Mouse (Mus musculus): ENCODE data around the gene Cep250.
A peak's percentile ranks its signal among the peaks of the same experiment; 100 is the strongest.
"Not testable (repeated sequence)": the region's sequence is repeated elsewhere in the genome, so short reads cannot be mapped to it uniquely, and the experiment has no call there.

Cep250 gene

DNA sequence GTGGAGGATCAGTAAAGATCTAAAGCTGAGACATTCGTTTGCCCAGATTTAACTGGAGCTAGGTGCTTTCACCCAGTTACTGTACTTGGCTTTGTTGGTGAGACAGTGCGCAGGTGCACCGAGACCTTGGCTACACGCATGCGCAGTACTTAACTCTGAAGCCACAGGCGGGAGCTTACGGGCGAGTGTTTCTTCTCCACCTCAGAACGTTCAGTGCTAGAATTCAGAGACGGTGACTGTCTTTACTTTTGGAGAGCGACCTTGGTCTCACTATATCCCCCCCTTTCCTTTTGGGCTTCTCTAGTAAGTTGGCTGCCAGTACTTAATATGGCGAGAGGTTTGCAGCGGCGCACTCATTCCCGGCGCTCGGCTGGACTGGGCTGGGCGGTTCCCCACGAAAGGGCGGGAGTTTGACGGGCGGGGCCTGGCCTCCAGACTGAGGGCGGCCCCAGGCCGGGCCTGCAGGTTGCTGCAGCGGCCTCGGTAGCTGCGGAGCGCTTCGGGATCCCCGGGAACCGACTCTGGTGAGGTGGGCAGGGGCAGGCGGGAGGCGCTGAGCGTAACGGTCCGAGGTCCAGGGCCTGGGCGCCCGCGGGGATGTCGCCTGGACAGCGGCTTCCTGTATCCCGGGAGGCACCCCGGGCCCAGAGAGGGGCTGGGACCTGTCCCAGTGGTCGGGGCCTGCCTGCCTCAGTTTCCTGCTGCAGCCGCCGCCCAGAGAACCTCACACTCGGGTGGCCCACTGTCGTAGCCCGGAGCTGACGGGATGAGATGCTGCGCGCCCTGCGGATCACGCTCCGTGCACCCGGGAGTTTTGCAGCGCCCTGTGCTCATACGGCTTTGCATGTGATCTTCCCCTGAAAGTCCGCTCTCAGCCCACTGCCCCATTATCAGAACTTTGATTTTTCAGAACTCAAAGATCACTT, at the start of gene Cep250:
TSS of gene Cep250 (plus strand) at position 325 of the 926 bp plus-strand sequence.
- DNase-seq (ENCODE audit: low read depth, low spot score): peak; percentile 88

DNA sequence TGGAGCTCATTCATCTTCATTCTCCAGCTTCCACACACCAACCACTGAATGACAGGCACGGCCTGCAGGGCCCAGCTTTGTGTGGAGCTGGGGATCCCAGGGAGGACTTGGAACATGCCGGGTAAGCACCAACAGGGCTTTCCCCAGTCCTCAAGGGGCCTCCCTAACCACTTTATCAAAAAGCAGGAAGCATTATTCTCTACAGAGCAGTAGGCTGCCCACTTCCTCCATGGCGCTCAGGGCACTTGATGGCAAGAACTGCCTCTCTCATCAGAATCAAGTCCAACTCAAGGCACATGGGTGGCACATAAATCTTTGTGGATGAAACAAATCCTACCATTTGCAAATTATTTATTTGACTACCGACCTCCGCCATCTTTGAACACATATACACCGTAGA, 41.6 kb upstream of the Cep250 start:
- DNase-seq (ENCODE audit: low read depth, low spot score): no peak

- no peak for DNase-seq (ENCODE audit: low read depth, low spot score)
Measured at GRCm38 (mm10) chr2:155923143-155923542, 33.1 kb upstream of the Cep250 start.

- not testable (repeated sequence) for DNase-seq (ENCODE audit: low read depth, low spot score)
Measured at GRCm38 (mm10) chr2:155925213-155925612, 31.0 kb upstream of the Cep250 start.

GRCm38 (mm10) chr2:155928711-155929345, 27.4 kb upstream of the Cep250 start:
- no peak for DNase-seq (ENCODE audit: low read depth, low spot score)

DNA sequence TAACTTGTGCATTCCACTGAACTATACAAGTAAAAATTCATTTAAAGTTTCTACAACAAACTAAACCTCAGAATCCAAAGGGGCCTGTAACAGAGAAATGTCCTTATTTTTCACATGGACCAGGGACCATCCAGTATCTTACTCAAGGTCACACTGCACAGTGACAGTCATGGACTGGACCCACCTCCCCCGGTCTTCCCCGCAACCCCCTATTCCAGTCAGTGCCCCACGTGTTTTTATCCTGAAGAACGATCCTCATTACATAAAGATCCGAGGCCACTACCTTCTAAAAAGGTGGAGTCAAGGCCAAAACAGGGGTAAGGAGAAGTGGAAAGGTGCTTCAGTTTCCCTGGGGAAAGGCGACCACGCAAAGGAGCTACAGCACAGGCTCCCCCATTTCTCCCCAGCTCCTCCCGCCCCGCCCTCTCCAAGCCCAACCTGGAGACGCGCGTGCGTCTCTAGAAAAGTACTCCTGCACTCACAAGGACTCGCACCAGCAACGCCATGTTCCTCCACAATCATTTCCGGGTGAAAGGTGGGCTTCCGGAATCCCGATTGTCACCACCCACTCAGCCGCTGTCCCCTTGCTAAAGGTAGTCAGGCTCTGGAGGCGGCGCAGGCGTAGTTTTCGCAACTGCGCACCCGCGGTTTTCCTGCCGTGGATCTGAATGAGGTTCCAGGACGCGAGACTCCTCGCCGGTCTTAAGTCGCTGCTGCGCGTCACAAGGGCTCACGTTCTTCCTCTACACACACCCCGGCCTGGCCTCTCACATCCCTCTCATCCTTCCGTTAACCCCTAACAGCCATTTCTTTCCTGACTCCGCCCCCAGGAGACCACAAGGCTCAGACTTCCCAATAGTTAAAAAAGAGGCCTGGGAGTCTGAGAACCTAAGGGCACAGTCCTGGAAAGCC, 26.5 kb upstream of the Cep250 start, which contains the start of gene Uqcc1:
TSS of gene Uqcc1 (minus strand) at position 780 of the 912 bp plus-strand sequence.
- DNase-seq (ENCODE audit: low read depth, low spot score): peak; percentile 86

GRCm38 (mm10) chr2:155939897-155940529, 16.2 kb upstream of the Cep250 start:
- DNase-seq (ENCODE audit: low read depth, low spot score): no peak

GRCm38 (mm10) chr2:155940681-155941080, 15.6 kb upstream of the Cep250 start, which contains the start of gene Gm15557:
Gm15557 (plus strand) TSS chr2:155940728.
- no peak for DNase-seq (ENCODE audit: low read depth, low spot score)

GRCm38 (mm10) chr2:155941697-155942442, 14.4 kb upstream of the Cep250 start:
- DNase-seq (ENCODE audit: low read depth, low spot score): no peak

- no peak for DNase-seq (ENCODE audit: low read depth, low spot score)
Measured at GRCm38 (mm10) chr2:155943463-155943862, 12.8 kb upstream of the Cep250 start.

GRCm38 (mm10) chr2:155944685-155945084, 11.6 kb upstream of the Cep250 start:
- DNase-seq (ENCODE audit: low read depth, low spot score): no peak

GRCm38 (mm10) chr2:155945124-155945523, 11.1 kb upstream of the Cep250 start, which contains the start of gene Gdf5:
Gdf5 (minus strand) TSS chr2:155945367.
- no peak for DNase-seq (ENCODE audit: low read depth, low spot score)

DNA sequence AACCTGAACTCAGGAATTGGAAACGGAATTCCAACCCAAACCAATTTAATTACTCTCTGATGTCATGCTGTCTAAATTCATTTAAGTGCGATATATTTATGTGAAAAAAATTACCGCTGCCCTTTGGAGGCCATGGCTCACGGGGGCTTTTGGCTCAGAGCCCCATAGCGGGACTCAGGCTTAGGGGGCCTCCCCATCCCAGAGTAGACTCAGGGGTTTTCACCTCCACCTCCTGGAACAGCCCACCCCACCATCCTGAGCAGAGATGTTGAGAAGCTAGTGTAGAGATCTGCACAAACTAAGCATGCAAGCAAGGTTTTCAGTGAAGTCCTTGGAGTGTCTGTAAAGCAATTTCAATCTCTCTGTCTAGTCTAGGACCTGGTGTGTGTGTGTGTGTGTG, 10.7 kb upstream of the Cep250 start:
- DNase-seq (ENCODE audit: low read depth, low spot score): no peak

- peak; percentile 47 for DNase-seq (ENCODE audit: low read depth, low spot score)
Measured at GRCm38 (mm10) chr2:155946069-155946468, 10.2 kb upstream of the Cep250 start.

DNA sequence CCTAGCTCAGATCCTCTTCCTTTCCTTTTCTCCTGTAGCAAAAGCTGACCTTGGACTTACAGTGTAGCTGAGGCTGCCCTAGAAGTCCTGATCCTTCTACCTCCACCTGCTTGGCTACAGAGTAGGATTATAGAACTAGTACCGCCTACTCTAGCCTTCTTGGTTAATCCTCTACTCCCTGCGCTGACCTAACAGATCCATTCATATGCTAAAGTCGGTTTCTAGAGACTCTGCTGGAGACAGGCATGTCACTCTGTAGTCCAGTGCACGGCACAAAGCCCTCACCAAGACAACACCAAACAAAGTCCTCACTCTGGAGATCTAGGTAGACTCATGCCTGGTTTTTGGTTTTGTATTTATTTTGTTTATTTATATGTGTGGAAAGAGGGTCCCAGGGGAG, 9.8 kb upstream of the Cep250 start:
- no peak for DNase-seq (ENCODE audit: low read depth, low spot score)

- DNase-seq (ENCODE audit: low read depth, low spot score): no peak
Measured at GRCm38 (mm10) chr2:155947390-155948002, 8.8 kb upstream of the Cep250 start.

- no peak for DNase-seq (ENCODE audit: low read depth, low spot score)
Measured at GRCm38 (mm10) chr2:155949362-155949761, 6.9 kb upstream of the Cep250 start.

- no peak for DNase-seq (ENCODE audit: low read depth, low spot score)
Measured at GRCm38 (mm10) chr2:155952006-155952405, 4.3 kb upstream of the Cep250 start.

DNA sequence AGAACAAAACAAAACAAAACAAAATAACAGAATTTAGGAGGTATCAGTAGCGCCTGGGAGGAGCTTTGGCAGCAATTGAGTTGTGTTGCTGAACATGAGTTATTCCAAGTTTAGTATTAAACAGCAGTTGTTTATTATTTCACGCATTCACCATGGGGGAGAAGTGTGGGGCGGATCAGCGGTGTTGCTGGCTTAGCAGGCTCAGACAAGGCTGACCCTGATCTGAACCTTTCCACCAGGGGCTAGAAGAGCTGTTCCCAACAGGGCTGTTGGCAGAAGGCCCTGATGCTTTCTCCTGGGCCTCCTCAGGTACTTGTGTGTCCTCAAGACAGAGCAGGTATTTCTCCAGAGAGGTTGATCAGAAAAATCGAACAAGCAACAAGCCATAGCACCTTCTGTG, 3.7 kb downstream of the Cep250 start:
- DNase-seq (ENCODE audit: low read depth, low spot score): no peak

DNA sequence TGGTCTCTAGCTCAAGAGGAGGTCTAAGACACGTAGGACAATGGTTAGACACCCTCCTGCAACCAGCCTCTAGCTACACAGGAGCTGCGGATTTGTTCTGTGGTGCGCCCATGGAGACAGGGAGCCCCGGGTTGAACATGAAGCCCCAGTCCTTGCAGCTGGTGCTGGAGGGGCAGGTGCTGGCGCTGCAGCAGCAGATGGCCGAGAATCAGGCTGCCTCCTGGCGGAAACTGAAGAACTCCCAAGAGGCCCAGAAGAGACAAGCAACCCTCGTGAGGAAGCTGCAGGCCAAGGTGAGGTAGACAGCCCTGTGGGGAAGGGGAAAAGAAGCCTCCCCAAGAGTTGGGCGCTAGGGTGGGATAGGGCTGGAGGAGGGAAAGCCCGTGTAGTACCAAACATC, 5.6 kb downstream of the Cep250 start:
- DNase-seq (ENCODE audit: low read depth, low spot score): no peak
